ENCODE assay signal across 24 mouse cellular contexts in the genomic region with DNA sequence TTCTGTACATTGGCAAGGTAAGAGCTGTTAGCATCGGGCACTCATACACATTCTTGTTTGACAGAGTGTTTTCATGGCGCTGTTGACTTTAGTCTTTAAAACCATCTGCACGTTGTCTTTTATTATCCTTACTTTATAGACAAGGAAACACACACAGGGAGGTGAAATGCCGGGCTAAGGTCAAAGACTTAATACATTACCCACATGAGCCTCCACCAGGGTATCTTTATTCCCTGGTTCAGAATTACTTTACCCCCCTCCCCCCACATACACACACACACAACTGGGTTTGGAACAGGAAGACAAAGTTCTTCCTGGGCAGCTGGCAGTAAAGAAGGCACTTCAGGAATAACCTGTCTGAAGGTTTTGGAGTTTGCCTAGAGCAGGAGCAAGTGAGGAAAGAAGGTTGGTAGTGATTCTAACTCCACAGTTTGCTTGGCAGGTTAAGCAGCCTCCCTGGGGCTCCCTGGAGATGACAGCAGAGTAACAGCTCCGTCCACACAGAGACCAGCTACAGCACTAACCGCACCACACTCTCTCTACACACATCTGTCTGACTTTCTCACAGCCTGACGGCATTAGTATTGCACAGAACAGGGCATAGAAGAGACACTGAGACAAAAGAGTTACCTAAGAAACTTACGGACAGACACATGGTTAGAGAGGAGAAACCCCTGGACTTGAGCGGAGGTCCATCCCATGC.
"Had no signal": no experiment of that assay in that cellular context is flagged by ENCODE, and none has a peak within 500 bp of the region (broad histone marks: within the 10 kb centered on the region; RNA-seq: fewer than 3 reads in every experiment).

No protein-coding gene starts in this region.

- H3K4me1 ChIP-seq: heart, embryonic 13.5 days; heart, embryonic 15.5 days; liver, embryonic 13.5 days had no signal

- H3K4me3 ChIP-seq: heart, adult 2 months; heart, embryonic 13.5 days; heart, embryonic 15.5 days; hindbrain, embryonic 10.5 days; hindbrain, embryonic 12.5 days; layer of hippocampus, adult 2 months; left cerebral cortex, adult 2 months; limb, embryonic 10.5 days; limb, embryonic 12.5 days; liver, embryonic 13.5 days had no signal

- H3K4me2 ChIP-seq: heart, embryonic 11.5 days; heart, embryonic 13.5 days; heart, embryonic 15.5 days; hindbrain, embryonic 12.5 days; hindbrain, embryonic 14.5 days; limb, embryonic 12.5 days; liver, embryonic 11.5 days; liver, embryonic 13.5 days had no signal

- H3K9ac ChIP-seq: heart, embryonic 13.5 days; heart, embryonic 15.5 days; hindbrain, embryonic 12.5 days; hindbrain, embryonic 14.5 days; limb, embryonic 12.5 days; liver, embryonic 13.5 days had no signal

- H3K9me3 ChIP-seq: heart, embryonic 13.5 days; heart, embryonic 15.5 days; hindbrain, embryonic 10.5 days; hindbrain, embryonic 12.5 days; limb, embryonic 10.5 days; limb, embryonic 12.5 days; liver, embryonic 13.5 days had no signal

- H3K27ac ChIP-seq: heart, adult 2 months; heart, embryonic 13.5 days; heart, embryonic 15.5 days; hindbrain, embryonic 10.5 days; hindbrain, embryonic 12.5 days; hindbrain, embryonic 14.5 days; layer of hippocampus, adult 2 months; left cerebral cortex, adult 2 months; limb, embryonic 10.5 days; limb, embryonic 12.5 days; liver, embryonic 13.5 days had no signal

- ATAC-seq: hindbrain, embryonic 16.5 days; inflammation-experienced regulatory T-cells, adult 6 months had no signal

- H3K27me3 ChIP-seq: heart, embryonic 13.5 days; heart, embryonic 15.5 days; hindbrain, embryonic 12.5 days; limb, embryonic 12.5 days had no signal

- H3K36me3 ChIP-seq: heart, embryonic 13.5 days; heart, embryonic 15.5 days; hindbrain, embryonic 10.5 days; hindbrain, embryonic 12.5 days; limb, embryonic 10.5 days; limb, embryonic 12.5 days; liver, embryonic 13.5 days had no signal

- DNase-seq: gastrocnemius, postnatal 14 days; gastrocnemius, postnatal 36 days; heart, adult 2 months; heart, postnatal 4 days; kidney, adult 18-20 months; kidney, adult 8-10 months; kidney, postnatal 10 days; kidney, postnatal 25 days; kidney, postnatal 4 days; liver; liver, embryonic 13.5 days had no signal
